Mouse (Mus musculus): ENCODE data around the gene Rbm41. TPM values are rescaled to one million over a fixed set of nuclear protein-coding genes. Genes with fewer than 3 reads are reported as not detected.

Gene Rbm41
- polyA plus RNA-seq, 1 experiment = 1.3 TPM

DNA sequence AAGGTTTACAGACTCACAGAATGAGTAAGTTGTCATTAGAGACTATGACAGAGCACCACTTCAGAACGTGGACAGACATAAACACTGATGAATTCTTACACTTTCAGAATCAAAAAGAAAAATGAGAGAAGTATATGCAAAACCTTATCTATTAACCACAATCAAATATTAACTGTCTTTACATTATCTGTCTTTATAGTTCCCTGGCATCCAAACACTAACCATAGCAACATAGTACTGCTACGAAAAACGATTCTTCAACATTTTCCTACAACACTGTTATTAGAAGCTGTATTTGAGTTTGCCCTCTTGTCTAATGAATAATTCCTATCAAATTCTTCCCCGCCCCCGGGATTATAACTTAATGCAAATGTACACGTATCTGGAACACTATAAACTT, 157.3 kb downstream of the Rbm41 start:
- Histone ChIP-seq H3K4me2 (ENCODE audit: low read depth) (no peak overlapping the region), H3K36me3 (ENCODE audit: control insufficient read depth, insufficient read depth) (no peaks in the 10 kb centered on the region), H3K4me3 (no peak overlapping the region), H3K79me2 (ENCODE audit: control insufficient read depth, insufficient read depth) (no peaks in the 10 kb centered on the region), H3K27me3 (ENCODE audit: control insufficient read depth, insufficient read depth, insufficient read length) (no peaks in the 10 kb centered on the region), H3ac (ENCODE audit: control insufficient read depth, insufficient read length) (no peak overlapping the region)
- no peak for TF ChIP-seq REST (IDR thresholded peaks at IDR 0.05; ENCODE audit: insufficient read depth, insufficient read length)
- TF ChIP-seq POLR2AphosphoS2 (IDR thresholded peaks at IDR 0.05; ENCODE audit: insufficient read length, low read depth) = no peak
- TF ChIP-seq MYOD1 (IDR thresholded peaks at IDR 0.05; ENCODE audit: control insufficient read depth in 1 of 3, insufficient read length in 2 of 3, low read depth in 2 of 3) = no peak
- TF ChIP-seq TCF12 (IDR thresholded peaks at IDR 0.05; ENCODE audit: insufficient read depth, poor library complexity, severe bottlenecking) = no peak
- no peak for TF ChIP-seq POLR2A (IDR thresholded peaks at IDR 0.05; ENCODE audit: insufficient read length, low read depth)
- TF ChIP-seq E2F4 (IDR thresholded peaks at IDR 0.05; ENCODE audit: insufficient read depth) = no peak
- no peak for TF ChIP-seq MYOG (IDR thresholded peaks at IDR 0.05; ENCODE audit: control insufficient read depth in 1 of 3, insufficient read depth in 1 of 3, insufficient read length in 2 of 3, low read depth in 2 of 3)
- TF ChIP-seq TCF3 (IDR thresholded peaks at IDR 0.05; ENCODE audit: insufficient read length, low read depth) = no peak
- no peak for TF ChIP-seq USF1 (IDR thresholded peaks at IDR 0.05; ENCODE audit: low read depth)
- no peak for TF ChIP-seq MAX (IDR thresholded peaks at IDR 0.05; ENCODE audit: low read depth)
- no peak for TF ChIP-seq SRF (IDR thresholded peaks at IDR 0.05; ENCODE audit: control insufficient read depth, insufficient read length, low read depth)
- no peak for TF ChIP-seq CEBPB (IDR thresholded peaks at IDR 0.05; ENCODE audit: insufficient read depth, poor library complexity, severe bottlenecking)

Other genes with a start within 250 kb of the Rbm41 start
- 3.1 TPM for gene Ripply1, start 216.2 kb downstream of the Rbm41 start, polyA plus RNA-seq (2012; fragmentation: generic; extraction: Trizol)
- 1.0 TPM for gene Cldn2, start 197.8 kb downstream of the Rbm41 start, polyA plus RNA-seq (2012; fragmentation: generic; extraction: Trizol)
- gene Morc4, start 126.9 kb downstream of the Rbm41 start, polyA plus RNA-seq (2012; fragmentation: generic; extraction: Trizol) = 9.6 TPM
- gene Nup62cl, start 64.1 kb upstream of the Rbm41 start, polyA plus RNA-seq (2012; fragmentation: generic; extraction: Trizol) = not detected
- not detected for gene Pih1h3b, start 64.3 kb upstream of the Rbm41 start, polyA plus RNA-seq (2012; fragmentation: generic; extraction: Trizol)